Mouse (Mus musculus): ENCODE measurements around the gene Abhd17c.

DNA sequence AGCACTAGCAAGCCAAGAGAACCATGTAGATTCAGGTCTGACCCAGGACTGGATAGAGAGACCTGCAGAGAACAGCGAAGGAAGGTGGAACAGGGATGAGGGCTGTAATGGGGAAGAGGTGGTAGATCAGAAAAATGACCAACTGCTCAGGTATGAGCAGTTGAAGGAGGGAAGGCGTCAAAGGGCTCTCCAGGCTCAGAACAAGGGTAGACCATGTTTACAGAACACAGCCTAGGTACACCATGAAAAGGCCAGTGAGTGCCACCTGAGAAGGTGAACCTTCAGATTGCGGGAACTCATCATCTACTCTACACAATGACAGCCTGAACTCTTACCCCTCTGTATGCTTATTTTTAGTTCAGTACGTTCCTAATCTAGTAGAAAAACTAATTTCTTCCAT lies 9.5 kb downstream of the Abhd17c start:
- TF ChIP-seq POLR2A (IDR thresholded peaks at IDR 0.05; ENCODE audit: control insufficient read depth in 1 of 2, insufficient read depth in 1 of 2, low read depth in 1 of 2, low read length in 2 of 2, poor library complexity in 1 of 2), result no peak
- no peak for TF ChIP-seq EP300 (IDR thresholded peaks at IDR 0.05; ENCODE audit: low read depth in 1 of 2, low read length in 2 of 2)
- TF ChIP-seq ZKSCAN1 (IDR thresholded peaks at IDR 0.05; ENCODE audit: low read depth, low read length), result no peak
- TF ChIP-seq CTCF (IDR thresholded peaks at IDR 0.05 in 2 of 3, conservative IDR thresholded peaks at IDR 0.05 in 1 of 3; ENCODE audit: control insufficient read depth in 1 of 3, insufficient read depth in 1 of 3, low read depth in 2 of 3, low read length in 3 of 3, poor library complexity in 1 of 3, severe bottlenecking in 1 of 3), result no peak
- no peak for TF ChIP-seq ZNF384 (IDR thresholded peaks at IDR 0.05; ENCODE audit: low read depth, low read length)
- TF ChIP-seq GABPA (IDR thresholded peaks at IDR 0.05; ENCODE audit: low read depth, low read length), result no peak
- no peak for TF ChIP-seq TAL1 (IDR thresholded peaks at IDR 0.05; ENCODE audit: low read length)
- TF ChIP-seq KAT2A (conservative IDR thresholded peaks at IDR 0.05; ENCODE audit: low read depth, low read length), result no peak
- no peak for TF ChIP-seq MAFK (IDR thresholded peaks at IDR 0.05; ENCODE audit: borderline replicate concordance, low read depth, low read length)
- no peak for TF ChIP-seq ZC3H11A (IDR thresholded peaks at IDR 0.05; ENCODE audit: low read depth, low read length)
- TF ChIP-seq RAD21 (IDR thresholded peaks at IDR 0.05; ENCODE audit: low read depth, low read length), result no peak
- TF ChIP-seq HCFC1 (IDR thresholded peaks at IDR 0.05; ENCODE audit: low read depth, low read length), result no peak
- no peak for TF ChIP-seq BHLHE40 (IDR thresholded peaks at IDR 0.05; ENCODE audit: borderline replicate concordance, low read depth, low read length)

Measured in MEL (cell line).